Mouse (Mus musculus) midbrain, embryonic 14.5 days (tissue): Measurements from ENCODE around the gene Cacng4. TPM values are rescaled to one million over a fixed set of nuclear protein-coding genes. Genes with fewer than 3 reads are reported as not detected.

Source experiments
- ATAC-seq: fragments of 200-750 bp; cut with Nextera tagmentation; 2 replicates; pipeline ENCODE4 v1.8.0; 2017; ENCODE audit warnings: moderate number of reproducible peaks, moderate library complexity; ENCODE audit not compliant: low FRiP score, low TSS enrichment
- DNase-seq: peaks from one replicate; pipeline ENCODE4 v3.0.0-alpha.2; 2015
- H3K27ac ChIP-seq: fragments of 300-500 bp; sonication (generic); replicated peaks from 2 replicates; pipeline ENCODE4 v1.5.1; 2014; ENCODE audit warnings: mild to moderate bottlenecking, low read depth, low read length, moderate library complexity
- H3K27me3 ChIP-seq: fragments of 300-500 bp; sonication (generic); 2 replicates; pipeline ENCODE4 v1.6.1; 2014; ENCODE audit warnings: low read length, control low read depth, mixed read lengths; ENCODE audit not compliant: control insufficient read depth, insufficient read depth
- H3K36me3 ChIP-seq: fragments of 300-500 bp; sonication (generic); 2 replicates; pipeline ENCODE4 v1.6.1; 2014; ENCODE audit warnings: low read length, control low read depth; ENCODE audit not compliant: control insufficient read depth, insufficient read depth
- H3K4me1 ChIP-seq: fragments of 300-500 bp; sonication (generic); 2 replicates; pipeline ENCODE4 v1.6.1; 2014; ENCODE audit warnings: mild to moderate bottlenecking, antibody characterized with exemption, low read length, control low read depth; ENCODE audit not compliant: control insufficient read depth, insufficient read depth
- H3K4me2 ChIP-seq: fragments of 300-500 bp; sonication (generic); 2 replicates; pipeline ENCODE4 v1.6.1; 2014; ENCODE audit warnings: mild to moderate bottlenecking, low read length, moderate library complexity
- H3K4me3 ChIP-seq: fragments of 300-500 bp; sonication (generic); replicated peaks from 2 replicates; pipeline ENCODE4 v1.5.1; 2014; ENCODE audit warnings: low read depth, low read length
- H3K9ac ChIP-seq: fragments of 300-500 bp; sonication (generic); replicated peaks from 2 replicates; pipeline ENCODE4 v1.6.1; 2014; ENCODE audit warnings: mild to moderate bottlenecking, low read length, moderate library complexity
- H3K9me3 ChIP-seq: fragments of 300-500 bp; sonication (generic); 2 replicates; pipeline ENCODE4 v1.6.1; 2016; ENCODE audit warnings: low read length, control low read depth, mixed read lengths; ENCODE audit not compliant: control insufficient read depth
- whole genome bisulfite sequencing: fragments of 180-500 bp; shearing (Covaris S2); extraction: QIAGEN DNeasy Blood & Tissue Kit; methylation state at CpG from one replicate; pipeline ENCODE4 v1.1.7; 2014; 5-methylcytosine and 5-hydroxymethylcytosine counted together
- polyA plus RNA-seq: library from polyadenylated mRNA; unstranded; fragments of >200 nt; fragmentation: Nextera tagmentation; extraction: Ambion mirVana; gene quantifications from 2 replicates; pipeline ENCODE4 v1.2.1, GENCODE M21; 2014

Cacng4 gene
- polyA plus RNA-seq, 1 experiment from 2014 or later, result 66.4 TPM

- WGBS, result 31% methylated on average over 9 of the region's 9 CpGs
These were observed 5.0 kb upstream of the Cacng4 start for GRCm38 (mm10) chr11:107799331-107799730.

DNA sequence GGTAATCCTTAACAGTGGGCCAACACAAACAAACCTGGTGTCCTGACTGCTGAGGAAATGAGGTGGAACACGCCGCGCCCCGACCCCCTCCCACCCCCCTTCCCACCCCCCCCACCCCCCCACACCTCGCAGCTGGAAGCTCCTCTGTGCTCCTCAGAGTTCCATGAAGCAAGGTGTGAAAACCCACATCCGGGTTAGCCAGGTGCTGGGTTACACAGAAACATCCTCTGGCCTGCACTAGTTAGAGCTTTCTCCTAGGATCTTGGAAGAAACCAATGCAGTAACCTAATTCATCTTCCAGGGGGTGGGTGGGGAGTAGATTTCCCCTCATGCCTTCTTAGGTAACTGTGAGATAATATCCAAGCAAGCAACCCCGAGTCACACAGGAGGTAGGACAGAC, 2.0 kb upstream of the Cacng4 start:
- H3K27ac ChIP-seq, result no peak overlapping the region
- H3K4me2 ChIP-seq, result no peak overlapping the region
- H3K4me1 ChIP-seq, result peaks cover 59% of the 10 kb centered on the region
- no peak for ATAC-seq
- no peak overlapping the region for H3K9ac ChIP-seq
- H3K9me3 ChIP-seq, result no peaks in the 10 kb centered on the region
- H3K36me3 ChIP-seq, result no peaks in the 10 kb centered on the region
- no peak for DNase-seq
- 28% methylated on average over 7 of the region's 7 CpGs for WGBS
- H3K4me3 ChIP-seq, result no peak overlapping the region
- H3K27me3 ChIP-seq, result no peaks in the 10 kb centered on the region; the same call in 1 of the 2 replicates

More at GRCm38 (mm10) chr11:107799331-107799730, 5.0 kb upstream of the Cacng4 start:
- ATAC-seq, result no peak
- Histone ChIP-seq H3K9me3 (no peaks in the 10 kb centered on the region), H3K36me3 (no peaks in the 10 kb centered on the region), H3K9ac (no peak overlapping the region), H3K27me3 (no peaks in the 10 kb centered on the region; the same call in 1 of the 2 replicates), H3K4me3 (no peak overlapping the region), H3K27ac (no peak overlapping the region), H3K4me1 (peaks cover 44% of the 10 kb centered on the region), H3K4me2 (no peak overlapping the region)
- no peak for DNase-seq

- DNase-seq, result peak; percentile 62
- Histone ChIP-seq H3K27ac (peak overlapping the region; percentile 98), H3K9ac (peak overlapping the region; percentile 95), H3K9me3 (no peaks in the 10 kb centered on the region), H3K27me3 (no peaks in the 10 kb centered on the region; the same call in 1 of the 2 replicates), H3K4me2 (peak overlapping the region; percentile 73), H3K4me1 (peaks cover 59% of the 10 kb centered on the region), H3K36me3 (no peaks in the 10 kb centered on the region), H3K4me3 (peak overlapping the region; percentile 80)
- no peak for ATAC-seq
- WGBS, result under 1% methylated on average over 9 of the region's 9 CpGs
These were observed 1.2 kb upstream of the Cacng4 start for GRCm38 (mm10) chr11:107795384-107796035.

- ATAC-seq (peak; percentile 53), DNase-seq (no peak)
- Histone ChIP-seq H3K36me3 (peaks cover 11% of the 10 kb centered on the region), H3K9ac (peak overlapping the region; percentile 95), H3K4me2 (peak overlapping the region; percentile 73), H3K27ac (peak overlapping the region; percentile 98), H3K27me3 (no peaks in the 10 kb centered on the region; the same call in 1 of the 2 replicates), H3K4me1 (peaks cover 53% of the 10 kb centered on the region), H3K4me3 (peak overlapping the region; percentile 80), H3K9me3 (no peaks in the 10 kb centered on the region)
- under 1% methylated on average over 41 of the region's 41 CpGs for WGBS
These were observed 259 bp downstream of the Cacng4 start for GRCm38 (mm10) chr11:107794103-107794493.

DNA sequence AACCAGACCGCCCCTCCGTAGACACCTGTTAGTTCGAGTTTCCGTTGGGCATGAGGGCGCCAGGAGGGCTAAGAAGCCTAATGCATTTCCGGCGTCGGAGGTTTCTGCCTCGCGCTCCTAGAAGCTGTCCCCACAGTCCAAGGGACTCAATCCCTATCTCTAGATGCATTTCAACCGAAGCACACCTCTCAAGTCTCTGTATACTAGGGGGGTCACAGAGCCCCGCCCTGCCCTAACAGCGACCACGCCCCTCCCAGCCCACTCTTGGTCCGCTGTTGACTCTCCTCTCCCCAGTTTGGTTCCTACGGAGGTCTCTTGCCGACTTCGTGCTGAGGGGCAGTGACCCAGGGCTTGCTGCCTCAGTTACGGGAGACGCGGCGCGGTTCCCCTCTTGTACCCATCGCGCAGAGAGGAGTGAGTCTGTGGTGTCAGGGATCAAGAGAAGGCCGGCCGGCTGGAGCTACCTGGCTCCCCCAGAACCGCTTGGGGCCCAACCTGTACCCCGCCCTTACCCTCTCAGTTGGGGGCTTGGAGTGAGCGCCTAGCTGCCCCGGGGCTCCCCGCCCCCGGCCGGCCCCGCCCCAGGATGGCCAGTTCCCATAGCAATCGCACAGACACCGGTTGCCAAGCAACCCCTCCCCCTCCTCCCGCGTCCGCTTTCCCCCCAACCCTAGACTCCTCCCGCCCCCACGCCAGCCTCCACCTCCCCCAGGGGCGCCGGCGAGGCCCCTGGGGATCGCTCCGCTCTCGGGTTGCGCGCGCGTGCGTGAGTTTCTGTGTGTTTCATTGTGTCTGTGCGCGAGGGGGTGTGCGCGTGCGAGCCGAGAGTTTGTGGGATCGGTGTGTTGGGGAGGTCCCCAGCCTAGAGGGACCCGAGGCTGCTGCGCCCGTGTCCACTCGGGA, 906 bp downstream of the Cacng4 start:
- Histone ChIP-seq H3K36me3 (peaks cover 15% of the 10 kb centered on the region), H3K4me1 (peaks cover 47% of the 10 kb centered on the region), H3K27me3 (no peaks in the 10 kb centered on the region; the same call in 1 of the 2 replicates), H3K27ac (peak overlapping the region; percentile 98), H3K4me2 (peak overlapping the region; percentile 73), H3K9ac (peak overlapping the region; percentile 95), H3K9me3 (no peaks in the 10 kb centered on the region), H3K4me3 (peak overlapping the region; percentile 80)
- under 1% methylated on average over 64 of the region's 64 CpGs for WGBS
- ATAC-seq (peak; percentile 60), DNase-seq (peak; percentile 91)

DNA sequence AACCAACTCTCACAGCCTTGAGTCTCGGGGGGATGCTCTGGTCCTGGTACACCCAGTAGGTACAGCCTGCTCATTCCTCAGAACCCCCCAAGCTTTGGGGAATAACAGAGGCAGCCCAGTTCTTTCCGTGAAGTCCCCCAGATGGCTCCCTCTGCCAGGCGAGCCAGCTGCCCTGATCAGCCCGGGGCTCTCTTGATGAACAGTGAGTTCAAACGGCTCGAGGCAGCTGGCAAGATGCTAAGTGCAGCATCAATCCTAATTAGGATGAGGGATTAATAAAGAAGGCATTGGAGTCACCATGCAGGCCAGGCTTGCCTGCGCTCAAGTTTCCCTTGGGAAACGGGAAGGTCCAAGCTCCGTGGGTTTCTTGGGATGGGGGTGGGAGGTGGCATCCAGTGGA, 2.2 kb downstream of the Cacng4 start:
- no peaks in the 10 kb centered on the region for H3K27me3 ChIP-seq
- DNase-seq (peak; percentile 81), ATAC-seq (peak; percentile 18; the same call in 1 of the 2 replicates)
- peaks cover 36% of the 10 kb centered on the region for H3K4me1 ChIP-seq
- H3K4me2 ChIP-seq, result peak overlapping the region; percentile 73
- H3K27ac ChIP-seq, result peak overlapping the region; percentile 98
- no peak overlapping the region; the same call in 1 of the 2 replicates for H3K9ac ChIP-seq
- H3K9me3 ChIP-seq, result no peaks in the 10 kb centered on the region
- peaks cover 19% of the 10 kb centered on the region for H3K36me3 ChIP-seq
- 7% methylated on average over 9 of the region's 9 CpGs for WGBS
- H3K4me3 ChIP-seq, result peak overlapping the region; percentile 80

DNA sequence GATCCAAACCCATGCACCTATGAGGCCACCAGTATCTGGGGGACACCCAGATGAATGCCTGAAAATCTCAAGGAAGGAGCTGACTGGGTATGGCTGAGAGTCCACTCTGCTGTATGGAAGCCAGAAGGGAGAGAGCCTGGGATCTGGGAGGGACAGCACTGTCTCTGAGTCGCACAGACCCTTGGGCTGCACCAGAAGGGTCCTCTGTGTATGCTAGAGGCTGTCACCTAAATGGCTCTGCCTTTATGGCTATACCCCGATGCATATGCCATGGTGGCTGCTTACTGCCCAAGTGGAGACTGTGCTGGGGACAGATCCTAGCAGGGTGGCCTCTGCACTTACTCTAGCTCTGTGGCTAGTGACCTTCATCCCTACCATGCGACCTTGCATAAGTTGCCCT, 8.6 kb downstream of the Cacng4 start:
- no peak for DNase-seq

DNA sequence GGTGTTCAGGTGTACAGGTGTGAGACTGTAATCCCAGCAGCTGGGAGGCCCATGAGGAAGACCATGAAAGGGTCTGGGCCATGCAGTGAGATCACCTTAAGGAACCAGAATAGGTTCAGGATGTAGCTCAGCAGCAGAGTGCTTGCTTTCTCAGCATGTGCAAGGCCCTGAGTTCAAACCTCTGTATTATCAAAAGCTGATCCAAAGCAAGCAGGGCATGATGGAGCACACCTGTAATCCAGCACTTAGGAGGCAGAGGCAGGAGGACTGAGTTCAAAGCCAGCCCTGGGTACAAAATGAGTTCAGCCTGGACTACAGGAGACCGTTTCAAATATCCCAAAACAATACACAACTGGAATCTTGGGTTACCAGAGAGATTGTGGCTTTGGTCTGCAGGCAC, 9.1 kb downstream of the Cacng4 start:
- H3K27me3 ChIP-seq, result no peaks in the 10 kb centered on the region
- peaks cover 21% of the 10 kb centered on the region for H3K36me3 ChIP-seq
- H3K9me3 ChIP-seq, result no peaks in the 10 kb centered on the region
- no peak overlapping the region for H3K27ac ChIP-seq
- DNase-seq (no peak), ATAC-seq (no peak)
- no peak overlapping the region for H3K9ac ChIP-seq
- H3K4me1 ChIP-seq, result no peaks in the 10 kb centered on the region
- H3K4me2 ChIP-seq, result no peak overlapping the region
- no peak overlapping the region for H3K4me3 ChIP-seq
- WGBS, result 73% methylated on average over 1 of the region's 1 CpGs

More for the DNA sequence above, 8.6 kb downstream of the Cacng4 start:
- ATAC-seq, result no peak
- H3K4me3 ChIP-seq, result no peak overlapping the region
- H3K27me3 ChIP-seq, result no peaks in the 10 kb centered on the region
- no peaks in the 10 kb centered on the region for H3K9me3 ChIP-seq
- 71% methylated on average over 3 of the region's 3 CpGs for WGBS
- H3K4me1 ChIP-seq, result no peaks in the 10 kb centered on the region
- no peak overlapping the region for H3K9ac ChIP-seq
- no peak overlapping the region for H3K4me2 ChIP-seq
- H3K27ac ChIP-seq, result no peak overlapping the region
- peaks cover 21% of the 10 kb centered on the region for H3K36me3 ChIP-seq
